Mouse (Mus musculus) hindbrain, embryonic 14.5 days (tissue): ENCODE measurements around the gene Gm13696. TPM values are rescaled to one million over a fixed set of nuclear protein-coding genes. Genes with fewer than 3 reads are reported as not detected.
"Not testable (repeated sequence)": the region's sequence is repeated elsewhere in the genome, so short reads cannot be mapped to it uniquely, and the experiment has no call there.

ENCODE experiments used
- ATAC-seq: fragments of 200-750 bp; cut with Nextera tagmentation; 2 replicates; pipeline ENCODE4 v1.8.0; 2017; ENCODE audit warnings: moderate number of reproducible peaks, mild to moderate bottlenecking, moderate TSS enrichment, moderate library complexity; ENCODE audit not compliant: low FRiP score
- DNase-seq: peaks from one replicate; pipeline ENCODE4 v3.0.0-alpha.2; 2015; ENCODE audit warnings: low spot score
- H3K27ac ChIP-seq: fragments of 300-500 bp; sonication (generic); 2 replicates; pipeline ENCODE4 v1.5.1; 2014; ENCODE audit warnings: mild to moderate bottlenecking, moderate library complexity
- H3K27me3 ChIP-seq: fragments of 300-500 bp; sonication (generic); 2 replicates; pipeline ENCODE4 v1.6.1; 2014; ENCODE audit warnings: mild to moderate bottlenecking, low read length, mixed read lengths; ENCODE audit not compliant: control insufficient read depth, insufficient read depth
- H3K36me3 ChIP-seq: fragments of 300-500 bp; sonication (generic); replicated peaks from 2 replicates; pipeline ENCODE4 v1.6.1; 2014; ENCODE audit not compliant: control insufficient read depth, insufficient read depth
- H3K4me1 ChIP-seq: fragments of 300-500 bp; sonication (generic); replicated peaks from 2 replicates; pipeline ENCODE4 v1.6.1; 2014; ENCODE audit warnings: antibody characterized with exemption, low read length, mixed read lengths; ENCODE audit not compliant: control insufficient read depth, insufficient read depth
- H3K4me2 ChIP-seq: fragments of 300-500 bp; sonication (generic); replicated peaks from 2 replicates; pipeline ENCODE4 v1.6.1; 2014; ENCODE audit warnings: mild to moderate bottlenecking, moderate library complexity
- H3K4me3 ChIP-seq: fragments of 300-500 bp; sonication (generic); replicated peaks from 2 replicates; pipeline ENCODE4 v1.5.1; 2014; ENCODE audit warnings: mild to moderate bottlenecking, low read length
- H3K9ac ChIP-seq: fragments of 300-500 bp; sonication (generic); 2 replicates; pipeline ENCODE4 v1.6.1; 2014
- H3K9me3 ChIP-seq: fragments of 300-500 bp; sonication (generic); 2 replicates; pipeline ENCODE4 v1.6.1; 2016; ENCODE audit warnings: low read length; ENCODE audit not compliant: control insufficient read depth
- WGBS: fragments of 180-500 bp; shearing (Covaris S2); extraction: QIAGEN DNeasy Blood & Tissue Kit; methylation state at CpG from one replicate; pipeline ENCODE4 v1.1.7; 2014; 5-methylcytosine and 5-hydroxymethylcytosine counted together
- polyA plus RNA-seq: library from polyadenylated mRNA; unstranded; fragments of >200 nt; fragmentation: Nextera tagmentation; extraction: Ambion mirVana; gene quantifications from 2 replicates; pipeline ENCODE4 v1.2.1, GENCODE M21; 2014

The Gm13696 gene
- polyA plus RNA-seq, result not detected in 2 replicates

DNA sequence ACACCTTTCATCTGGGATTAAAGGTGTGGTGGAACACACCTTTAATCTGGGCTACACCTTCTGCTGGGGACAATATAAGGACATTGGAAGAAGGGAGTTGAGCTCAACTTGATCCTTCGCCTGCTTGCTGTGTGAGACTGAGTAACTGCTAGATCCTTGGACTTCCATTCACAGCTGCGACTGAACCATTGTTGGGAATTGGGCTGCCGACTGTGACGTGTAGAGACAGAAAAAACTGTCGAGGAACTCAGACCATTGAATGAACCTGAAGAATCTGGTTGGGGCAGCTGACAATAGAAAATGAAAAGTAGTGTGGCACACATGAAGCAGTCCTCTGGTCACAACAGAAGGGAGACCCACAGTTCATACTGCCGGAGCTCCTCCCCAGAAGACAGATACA lies at the start of gene Gm13696:
TSS of gene Gm13696 (plus strand) at position 301 of the 400 bp plus-strand sequence.
- not testable (repeated sequence) for H3K4me1 ChIP-seq, DNase-seq, H3K9ac ChIP-seq, H3K27me3 ChIP-seq, ATAC-seq, H3K27ac ChIP-seq, H3K36me3 ChIP-seq, H3K4me3 ChIP-seq, H3K9me3 ChIP-seq, H3K4me2 ChIP-seq
- WGBS, result no CpG with 5 or more reads among the region's 6 CpGs

DNA sequence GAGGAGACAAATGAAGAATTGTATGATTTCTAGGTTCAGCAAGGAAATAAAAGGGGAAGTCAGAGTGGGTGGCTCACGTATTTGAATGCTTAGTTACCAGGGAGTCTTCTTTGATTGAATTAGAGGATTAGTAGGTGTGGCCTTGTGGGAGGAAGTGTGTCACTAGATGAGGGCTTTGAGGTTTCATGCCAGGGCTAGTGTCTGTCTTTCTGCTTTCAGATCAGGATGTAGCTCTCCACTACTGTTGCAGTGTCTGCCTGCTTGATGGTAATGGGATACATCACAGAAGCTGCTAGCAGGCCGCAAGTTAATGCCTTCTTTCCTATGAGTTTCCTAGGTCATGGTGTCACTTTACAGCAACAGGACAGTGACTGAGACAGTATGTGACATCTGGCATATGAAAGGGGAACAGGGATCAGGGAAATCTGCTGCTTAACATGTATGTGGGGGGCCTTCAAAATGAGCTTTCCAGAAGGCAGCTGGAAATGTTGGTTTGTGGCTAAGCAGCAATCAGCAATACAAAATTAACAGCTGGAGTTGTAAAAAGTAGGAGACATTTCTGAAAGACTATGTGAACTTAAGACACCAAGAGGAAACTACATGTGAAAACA lies 43.3 kb upstream of the Gm13696 start:
- ATAC-seq, result no peak

GRCm38 (mm10) chr2:83940931-83941361 lies 32.0 kb upstream of the Gm13696 start, which contains the start of gene Zswim2:
Gene Zswim2, minus strand, starts transcription at chr2:83941228.
- ATAC-seq (peak; percentile 97), DNase-seq (peak; percentile 86)
- WGBS, result 2% methylated on average over 20 of the region's 20 CpGs
- Histone ChIP-seq H3K9ac (peak within 1 kb of the TSS; percentile 37; the same call in 1 of the 2 replicates), H3K27me3 (no peaks in the 10 kb centered on the region), H3K4me1 (no peaks in the 10 kb centered on the region), H3K27ac (no peak within 1 kb of the TSS), H3K36me3 (no peaks in the 10 kb centered on the region), H3K4me2 (peak within 1 kb of the TSS; percentile 51), H3K9me3 (no peaks in the 10 kb centered on the region), H3K4me3 (peak within 1 kb of the TSS; percentile 24)

More for the DNA sequence above, 43.3 kb upstream of the Gm13696 start:
- Histone ChIP-seq H3K4me1 (no peaks in the 10 kb centered on the region), H3K27me3 (no peaks in the 10 kb centered on the region), H3K27ac (no peak overlapping the region), H3K36me3 (no peaks in the 10 kb centered on the region), H3K9me3 (no peaks in the 10 kb centered on the region), H3K4me3 (no peak overlapping the region), H3K4me2 (no peak overlapping the region), H3K9ac (no peak overlapping the region)
- WGBS, result 64% methylated on average over 2 of the region's 2 CpGs
- DNase-seq, result no peak

DNA sequence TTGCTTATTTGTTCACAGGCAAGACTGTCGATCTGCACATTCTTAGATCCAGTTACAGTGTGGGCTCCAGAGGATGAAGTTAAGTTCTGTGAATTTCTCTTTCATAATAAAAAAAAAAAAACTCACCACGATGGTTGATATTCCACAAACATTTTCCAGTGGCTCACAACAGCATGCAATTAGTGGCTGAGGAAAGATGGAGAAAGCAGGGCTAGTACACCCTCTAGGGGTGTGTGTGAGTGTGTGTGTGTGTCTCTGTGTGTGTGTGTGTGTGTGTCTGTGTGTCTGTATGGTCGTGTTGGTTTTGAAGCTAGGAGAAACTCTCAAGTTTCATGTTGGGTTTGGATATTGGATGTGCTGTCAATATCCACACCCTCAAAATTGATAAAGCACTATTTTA lies 31.5 kb upstream of the Gm13696 start:
- Histone ChIP-seq H3K9ac (no peak overlapping the region), H3K27ac (no peak overlapping the region), H3K27me3 (no peaks in the 10 kb centered on the region), H3K4me1 (no peaks in the 10 kb centered on the region), H3K9me3 (no peaks in the 10 kb centered on the region), H3K4me3 (peak overlapping the region; percentile 24), H3K36me3 (no peaks in the 10 kb centered on the region), H3K4me2 (peak overlapping the region; percentile 51)
- ATAC-seq (peak; percentile 61), DNase-seq (no peak)
- 35% methylated on average over 3 of the region's 3 CpGs for WGBS

DNA sequence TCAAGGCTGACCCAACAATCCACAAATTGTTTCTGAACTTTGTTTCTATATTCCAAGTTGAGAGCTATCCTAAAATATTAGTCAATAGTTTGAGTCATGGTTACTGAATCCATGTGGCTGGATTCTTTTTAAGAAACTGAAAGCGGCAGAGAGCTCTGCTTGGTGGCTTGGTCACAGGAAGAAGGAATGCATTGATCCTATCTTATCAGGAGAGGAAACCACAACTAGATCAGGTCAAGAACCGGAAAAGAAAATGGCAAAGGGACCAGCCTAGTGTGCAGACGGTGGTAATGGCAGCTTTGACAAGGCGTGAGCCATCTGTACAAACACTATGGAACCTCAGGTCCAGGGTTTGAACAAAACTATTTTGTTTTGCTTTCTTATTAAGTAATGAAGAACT lies 31.1 kb upstream of the Gm13696 start:
- no peak for ATAC-seq
- no peaks in the 10 kb centered on the region for H3K4me1 ChIP-seq

GRCm38 (mm10) chr2:83955393-83955792 lies 17.5 kb upstream of the Gm13696 start, which contains the start of gene Gm13698:
Gene Gm13698, plus strand, starts transcription at chr2:83955693.
- WGBS, result no CpG with 5 or more reads among the region's 6 CpGs
- H3K4me2 ChIP-seq, H3K9me3 ChIP-seq, DNase-seq, H3K27me3 ChIP-seq, H3K4me3 ChIP-seq, H3K36me3 ChIP-seq, H3K27ac ChIP-seq, ATAC-seq, H3K9ac ChIP-seq, H3K4me1 ChIP-seq: not testable (repeated sequence)

More for the DNA sequence above, 31.1 kb upstream of the Gm13696 start:
- H3K9ac ChIP-seq, result no peak overlapping the region
- no peaks in the 10 kb centered on the region for H3K27me3 ChIP-seq
- H3K36me3 ChIP-seq, result no peaks in the 10 kb centered on the region
- no peak overlapping the region for H3K27ac ChIP-seq
- 75% methylated on average over 4 of the region's 4 CpGs for WGBS
- no peak for DNase-seq
- H3K9me3 ChIP-seq, result no peaks in the 10 kb centered on the region
- H3K4me3 ChIP-seq, result no peak overlapping the region
- no peak overlapping the region for H3K4me2 ChIP-seq

GRCm38 (mm10) chr2:83961203-83961602 lies 11.7 kb upstream of the Gm13696 start, which contains the start of gene Gm13693:
Gene Gm13693, plus strand, starts transcription at chr2:83961503.
- H3K36me3 ChIP-seq, H3K27me3 ChIP-seq, H3K4me1 ChIP-seq, ATAC-seq, H3K4me3 ChIP-seq, H3K27ac ChIP-seq, DNase-seq, H3K9ac ChIP-seq, H3K9me3 ChIP-seq, H3K4me2 ChIP-seq: not testable (repeated sequence)
- WGBS, result no CpG with 5 or more reads among the region's 6 CpGs

DNA sequence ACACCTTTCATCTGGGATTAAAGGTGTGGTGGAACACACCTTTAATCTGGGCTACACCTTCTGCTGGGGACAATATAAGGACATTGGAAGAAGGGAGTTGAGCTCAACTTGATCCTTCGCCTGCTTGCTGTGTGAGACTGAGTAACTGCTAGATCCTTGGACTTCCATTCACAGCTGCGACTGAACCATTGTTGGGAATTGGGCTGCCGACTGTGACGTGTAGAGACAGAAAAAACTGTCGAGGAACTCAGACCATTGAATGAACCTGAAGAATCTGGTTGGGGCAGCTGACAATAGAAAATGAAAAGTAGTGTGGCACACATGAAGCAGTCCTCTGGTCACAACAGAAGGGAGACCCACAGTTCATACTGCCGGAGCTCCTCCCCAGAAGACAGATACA lies 5.9 kb upstream of the Gm13696 start, which contains the start of gene Gm13695:
TSS of gene Gm13695 (plus strand) at position 301 of the 400 bp plus-strand sequence.
- H3K36me3 ChIP-seq, H3K4me1 ChIP-seq, H3K27ac ChIP-seq, H3K9me3 ChIP-seq, H3K9ac ChIP-seq, DNase-seq, ATAC-seq, H3K4me3 ChIP-seq, H3K27me3 ChIP-seq, H3K4me2 ChIP-seq: not testable (repeated sequence)
- WGBS, result no CpG with 5 or more reads among the region's 6 CpGs

GRCm38 (mm10) chr2:83978633-83979032 lies 5.7 kb downstream of the Gm13696 start, which contains the start of gene Gm13694:
Gene Gm13694, plus strand, starts transcription at chr2:83978933.
- not testable (repeated sequence) for H3K36me3 ChIP-seq, H3K4me1 ChIP-seq, ATAC-seq, DNase-seq, H3K27me3 ChIP-seq, H3K9ac ChIP-seq, H3K9me3 ChIP-seq, H3K4me2 ChIP-seq, H3K4me3 ChIP-seq, H3K27ac ChIP-seq
- WGBS, result no CpG with 5 or more reads among the region's 6 CpGs
